Mouse (Mus musculus): ENCODE measurements at regions not wholly inside any gene's neighbourhood (a gene's known extent, or its start where the extent isn't known, plus 50 kb on each side); places are given as distances from the start of the nearest gene placed in this dataset.
"Not testable (repeated sequence)": the region's sequence is repeated elsewhere in the genome, so short reads cannot be mapped to it uniquely, and the experiment has no call there.

- no peak for ATAC-seq (ENCODE audit: low read depth)
- no peak overlapping the region for H3K9ac ChIP-seq (ENCODE audit: low read depth, low read length)
- no peaks in the 10 kb centered on the region for H3K4me1 ChIP-seq (ENCODE audit: control insufficient read depth, insufficient read depth, low read length)
- no peaks in the 10 kb centered on the region for H3K27me3 ChIP-seq (replicated peaks; ENCODE audit: control insufficient read depth, insufficient read depth, low read length)
- no peak overlapping the region for H3K4me3 ChIP-seq (ENCODE audit: low read depth, low read length)
- no peak for DNase-seq (ENCODE audit: low spot score)
- H3K27ac ChIP-seq (replicated peaks; ENCODE audit: low read depth, low read length) = no peak overlapping the region
- H3K36me3 ChIP-seq (ENCODE audit: control insufficient read depth, insufficient read depth, low read length) = no peaks in the 10 kb centered on the region
- peaks cover 5% of the 10 kb centered on the region; the same call in 1 of the 2 replicates for H3K9me3 ChIP-seq (ENCODE audit: control insufficient read depth, low read length)
- H3K4me2 ChIP-seq (ENCODE audit: low read depth, low read length) = no peak overlapping the region
Observed at GRCm38 (mm10) chr8:99763012-99763411, 346.7 kb upstream of the Cdh8 start.

- no peak overlapping the region for H3K9ac ChIP-seq (ENCODE audit: low read depth, low read length)
- H3K36me3 ChIP-seq (ENCODE audit: control insufficient read depth, insufficient read depth, low read length) = no peaks in the 10 kb centered on the region
- 71% methylated on average over 2 of the region's 2 CpGs for WGBS
- no peaks in the 10 kb centered on the region for H3K9me3 ChIP-seq (ENCODE audit: control insufficient read depth, low read length)
- H3K27me3 ChIP-seq (replicated peaks; ENCODE audit: control insufficient read depth, insufficient read depth, low read length) = no peaks in the 10 kb centered on the region
- ATAC-seq (ENCODE audit: low read depth) (no peak), DNase-seq (ENCODE audit: low spot score) (no peak)
- H3K4me1 ChIP-seq (ENCODE audit: control insufficient read depth, insufficient read depth, low read length) = no peaks in the 10 kb centered on the region
- no peak overlapping the region for H3K4me2 ChIP-seq (ENCODE audit: low read depth, low read length)
- H3K4me3 ChIP-seq (ENCODE audit: low read depth, low read length) = no peak overlapping the region
- no peak overlapping the region for H3K27ac ChIP-seq (replicated peaks; ENCODE audit: low read depth, low read length)
Observed at GRCm38 (mm10) chr8:99736190-99736589, 319.9 kb upstream of the Cdh8 start.

GRCm38 (mm10) chr8:99724626-99725218 lies 308.5 kb upstream of the Cdh8 start:
- Histone ChIP-seq H3K27ac (replicated peaks; ENCODE audit: low read depth, low read length) (no peak overlapping the region), H3K27me3 (replicated peaks; ENCODE audit: control insufficient read depth, insufficient read depth, low read length) (no peaks in the 10 kb centered on the region), H3K9ac (ENCODE audit: low read depth, low read length) (no peak overlapping the region), H3K9me3 (ENCODE audit: control insufficient read depth, low read length) (no peaks in the 10 kb centered on the region), H3K4me1 (ENCODE audit: control insufficient read depth, insufficient read depth, low read length) (no peaks in the 10 kb centered on the region), H3K36me3 (ENCODE audit: control insufficient read depth, insufficient read depth, low read length) (no peaks in the 10 kb centered on the region), H3K4me3 (ENCODE audit: low read depth, low read length) (no peak overlapping the region), H3K4me2 (ENCODE audit: low read depth, low read length) (no peak overlapping the region)
- DNase-seq (ENCODE audit: low spot score) (no peak), ATAC-seq (ENCODE audit: low read depth) (no peak)
- WGBS = 74% methylated on average over 5 of the region's 5 CpGs

- DNase-seq (ENCODE audit: low spot score) (no peak), ATAC-seq (ENCODE audit: low read depth) (no peak)
- no peaks in the 10 kb centered on the region for H3K27me3 ChIP-seq (replicated peaks; ENCODE audit: control insufficient read depth, insufficient read depth, low read length)
- no peak overlapping the region for H3K9ac ChIP-seq (ENCODE audit: low read depth, low read length)
- H3K9me3 ChIP-seq (ENCODE audit: control insufficient read depth, low read length) = no peaks in the 10 kb centered on the region
- no peaks in the 10 kb centered on the region for H3K4me1 ChIP-seq (ENCODE audit: control insufficient read depth, insufficient read depth, low read length)
- no peaks in the 10 kb centered on the region for H3K36me3 ChIP-seq (ENCODE audit: control insufficient read depth, insufficient read depth, low read length)
- no peak overlapping the region for H3K27ac ChIP-seq (replicated peaks; ENCODE audit: low read depth, low read length)
- H3K4me3 ChIP-seq (ENCODE audit: low read depth, low read length) = no peak overlapping the region
- H3K4me2 ChIP-seq (ENCODE audit: low read depth, low read length) = no peak overlapping the region
Observed at GRCm38 (mm10) chr8:99718927-99719326, 302.7 kb upstream of the Cdh8 start.

GRCm38 (mm10) chr8:99681673-99682072 lies 265.4 kb upstream of the Cdh8 start:
- WGBS = 88% methylated on average over 3 of the region's 3 CpGs
- Histone ChIP-seq H3K4me3 (ENCODE audit: low read depth, low read length) (no peak overlapping the region), H3K27me3 (replicated peaks; ENCODE audit: control insufficient read depth, insufficient read depth, low read length) (no peaks in the 10 kb centered on the region), H3K4me1 (ENCODE audit: control insufficient read depth, insufficient read depth, low read length) (no peaks in the 10 kb centered on the region), H3K27ac (replicated peaks; ENCODE audit: low read depth, low read length) (no peak overlapping the region), H3K4me2 (ENCODE audit: low read depth, low read length) (no peak overlapping the region), H3K9ac (ENCODE audit: low read depth, low read length) (no peak overlapping the region), H3K9me3 (ENCODE audit: control insufficient read depth, low read length) (no peaks in the 10 kb centered on the region), H3K36me3 (ENCODE audit: control insufficient read depth, insufficient read depth, low read length) (no peaks in the 10 kb centered on the region)
- no peak for ATAC-seq (ENCODE audit: low read depth)
- no peak for DNase-seq (ENCODE audit: low spot score)

GRCm38 (mm10) chr8:99679253-99679899 lies 263.1 kb upstream of the Cdh8 start:
- not testable (repeated sequence) for DNase-seq (ENCODE audit: low spot score); H3K4me2 ChIP-seq (ENCODE audit: low read depth, low read length); H3K4me3 ChIP-seq (ENCODE audit: low read depth, low read length); H3K4me1 ChIP-seq (ENCODE audit: control insufficient read depth, insufficient read depth, low read length); H3K9ac ChIP-seq (ENCODE audit: low read depth, low read length); H3K27ac ChIP-seq (replicated peaks; ENCODE audit: low read depth, low read length); H3K27me3 ChIP-seq (replicated peaks; ENCODE audit: control insufficient read depth, insufficient read depth, low read length); H3K9me3 ChIP-seq (ENCODE audit: control insufficient read depth, low read length); ATAC-seq (ENCODE audit: low read depth); H3K36me3 ChIP-seq (ENCODE audit: control insufficient read depth, insufficient read depth, low read length)
- WGBS = 78% methylated on average over 6 of the region's 6 CpGs

- not testable (repeated sequence) for H3K9ac ChIP-seq (ENCODE audit: low read depth, low read length); H3K4me2 ChIP-seq (ENCODE audit: low read depth, low read length); H3K36me3 ChIP-seq (ENCODE audit: control insufficient read depth, insufficient read depth, low read length); H3K27me3 ChIP-seq (replicated peaks; ENCODE audit: control insufficient read depth, insufficient read depth, low read length); DNase-seq (ENCODE audit: low spot score); H3K27ac ChIP-seq (replicated peaks; ENCODE audit: low read depth, low read length); H3K4me1 ChIP-seq (ENCODE audit: control insufficient read depth, insufficient read depth, low read length); H3K4me3 ChIP-seq (ENCODE audit: low read depth, low read length); ATAC-seq (ENCODE audit: low read depth); H3K9me3 ChIP-seq (ENCODE audit: control insufficient read depth, low read length)
- WGBS = 51% methylated on average over 1 of the region's 1 CpGs
Observed at GRCm38 (mm10) chr8:99667693-99668092, 251.4 kb upstream of the Cdh8 start.

GRCm38 (mm10) chr8:99651302-99651621 lies 235.0 kb upstream of the Cdh8 start:
- Histone ChIP-seq H3K4me1 (ENCODE audit: control insufficient read depth, insufficient read depth, low read length) (no peaks in the 10 kb centered on the region), H3K27me3 (replicated peaks; ENCODE audit: control insufficient read depth, insufficient read depth, low read length) (no peaks in the 10 kb centered on the region), H3K9me3 (ENCODE audit: control insufficient read depth, low read length) (0 out of 2 replicates have a peak, but pooled peaks cover 2% of the 10 kb centered on the region), H3K9ac (ENCODE audit: low read depth, low read length) (no peak overlapping the region), H3K27ac (replicated peaks; ENCODE audit: low read depth, low read length) (no peak overlapping the region), H3K4me2 (ENCODE audit: low read depth, low read length) (no peak overlapping the region), H3K4me3 (ENCODE audit: low read depth, low read length) (no peak overlapping the region), H3K36me3 (ENCODE audit: control insufficient read depth, insufficient read depth, low read length) (no peaks in the 10 kb centered on the region)
- 40% methylated on average over 2 of the region's 2 CpGs for WGBS
- DNase-seq (ENCODE audit: low spot score) (no peak), ATAC-seq (ENCODE audit: low read depth) (no peak)

- WGBS = 55% methylated on average over 9 of the region's 9 CpGs
- ATAC-seq (ENCODE audit: low read depth) = no peak
Observed at GRCm38 (mm10) chr8:99650587-99651301, 234.5 kb upstream of the Cdh8 start.

More at GRCm38 (mm10) chr8:99650587-99651301, 234.5 kb upstream of the Cdh8 start:
- Histone ChIP-seq H3K4me2 (ENCODE audit: low read depth, low read length) (no peak overlapping the region), H3K27me3 (replicated peaks; ENCODE audit: control insufficient read depth, insufficient read depth, low read length) (no peaks in the 10 kb centered on the region), H3K9ac (ENCODE audit: low read depth, low read length) (no peak overlapping the region), H3K4me3 (ENCODE audit: low read depth, low read length) (no peak overlapping the region), H3K9me3 (ENCODE audit: control insufficient read depth, low read length) (0 out of 2 replicates have a peak, but pooled peaks cover 2% of the 10 kb centered on the region), H3K27ac (replicated peaks; ENCODE audit: low read depth, low read length) (no peak overlapping the region), H3K36me3 (ENCODE audit: control insufficient read depth, insufficient read depth, low read length) (no peaks in the 10 kb centered on the region), H3K4me1 (ENCODE audit: control insufficient read depth, insufficient read depth, low read length) (no peaks in the 10 kb centered on the region)
- peak; percentile 67 for DNase-seq (ENCODE audit: low spot score)

Data from embryonic facial prominence, embryonic 14.5 days (tissue).